Mouse (Mus musculus) stomach, postnatal 0 days (tissue): ENCODE measurements around the gene Tmtc4. TPM values are rescaled to one million over a fixed set of nuclear protein-coding genes. Genes with fewer than 3 reads are reported as not detected.

ENCODE experiments used
- ATAC-seq: fragments of 200-750 bp; cut with Nextera tagmentation; 2 replicates; pipeline ENCODE4 v1.8.0; 2017; ENCODE audit not compliant: low FRiP score, low TSS enrichment
- DNase-seq: peaks from one replicate; pipeline ENCODE4 v3.0.0-alpha.2; 2016; ENCODE audit warnings: low spot score
- H3K27ac ChIP-seq: fragments of 300-500 bp; sonication (generic); replicated peaks from 2 replicates; pipeline ENCODE4 v1.5.1; 2014; ENCODE audit warnings: mild to moderate bottlenecking, control low read depth
- H3K27me3 ChIP-seq: fragments of 300-500 bp; sonication (generic); 2 replicates; pipeline ENCODE4 v1.6.1; 2014; ENCODE audit warnings: low read length; ENCODE audit not compliant: control insufficient read depth, insufficient read depth
- H3K36me3 ChIP-seq: fragments of 300-500 bp; sonication (generic); 2 replicates; pipeline ENCODE4 v1.6.1; 2014; ENCODE audit warnings: low read length, mixed read lengths; ENCODE audit not compliant: control insufficient read depth, insufficient read depth
- H3K4me1 ChIP-seq: fragments of 300-500 bp; sonication (generic); replicated peaks from 2 replicates; pipeline ENCODE4 v1.6.1; 2014; ENCODE audit warnings: antibody characterized with exemption; ENCODE audit not compliant: control insufficient read depth, insufficient read depth
- H3K4me2 ChIP-seq: fragments of 300-500 bp; sonication (generic); replicated peaks from 2 replicates; pipeline ENCODE4 v1.6.1; 2014; ENCODE audit warnings: low read depth, mild to moderate bottlenecking, control low read depth, moderate library complexity
- H3K4me3 ChIP-seq: fragments of 300-500 bp; sonication (generic); 2 replicates; pipeline ENCODE4 v1.5.1; 2014; ENCODE audit warnings: low read depth, low read length, control low read depth
- H3K9ac ChIP-seq: fragments of 300-500 bp; sonication (generic); 2 replicates; pipeline ENCODE4 v1.6.1; 2014; ENCODE audit warnings: mild to moderate bottlenecking, low read length, control low read depth, mixed read lengths
- H3K9me3 ChIP-seq: fragments of 300-500 bp; sonication (generic); 2 replicates; pipeline ENCODE4 v1.6.1; 2016; ENCODE audit warnings: low read length; ENCODE audit not compliant: control insufficient read depth
- CTCF ChIP-seq: IDR thresholded peaks from 2 replicates; pipeline ENCODE4 v1.5.1; 2016; ENCODE audit warnings: antibody characterized with exemption, low read depth, mild to moderate bottlenecking, moderate library complexity
- EP300 ChIP-seq: optimal IDR thresholded peaks from 2 replicates; pipeline ENCODE3; 2016; ENCODE audit warnings: antibody characterized with exemption
- WGBS: fragments of 180-500 bp; shearing (Covaris S2); extraction: QIAGEN DNeasy Blood & Tissue Kit; methylation state at CpG from one replicate; pipeline ENCODE4 v1.1.7; 2014; 5-methylcytosine and 5-hydroxymethylcytosine counted together
- polyA plus RNA-seq: library from polyadenylated mRNA; unstranded; fragments of >200 nt; fragmentation: Nextera tagmentation; extraction: Ambion mirVana; gene quantifications from 2 replicates; pipeline ENCODE4 v1.2.1, GENCODE M21; 2015

Gene Tmtc4
- polyA plus RNA-seq, 1 experiment from 2014 or later, result 9.2 TPM

DNA sequence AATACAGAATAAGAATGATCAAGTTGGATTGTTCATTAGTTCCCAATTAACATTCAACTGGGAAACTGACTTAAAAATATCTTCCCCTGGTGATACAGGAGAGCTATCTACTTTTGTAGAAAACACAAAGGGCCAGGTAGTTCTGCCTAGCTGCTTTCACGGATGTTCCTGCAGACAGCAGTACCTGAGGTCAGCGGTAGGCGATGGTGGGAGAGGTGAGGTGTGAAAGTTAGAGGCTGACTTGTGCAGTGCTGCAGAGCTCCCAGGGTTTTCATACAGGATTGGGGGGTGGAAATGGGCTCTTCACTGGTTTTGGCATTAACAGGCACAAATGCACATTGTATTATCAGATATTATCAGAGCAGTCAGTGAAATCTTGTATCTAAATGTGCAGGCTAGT is 106.0 kb downstream of the Tmtc4 start:
- no peaks in the 10 kb centered on the region for H3K4me1 ChIP-seq
- H3K27ac ChIP-seq, result no peak overlapping the region
- H3K4me2 ChIP-seq, result no peak overlapping the region
- ATAC-seq (no peak), DNase-seq (no peak)
- 75% methylated on average over 3 of the region's 3 CpGs for WGBS
- H3K9me3 ChIP-seq, result no peaks in the 10 kb centered on the region
- H3K4me3 ChIP-seq, result no peak overlapping the region
- H3K36me3 ChIP-seq, result no peaks in the 10 kb centered on the region
- no peak overlapping the region for H3K9ac ChIP-seq
- TF ChIP-seq CTCF, result no peak
- TF ChIP-seq EP300, result no peak
- H3K27me3 ChIP-seq, result no peaks in the 10 kb centered on the region

GRCm38 (mm10) chr14:122876723-122877122 is 107.1 kb downstream of the Tmtc4 start:
- Histone ChIP-seq H3K4me1 (no peaks in the 10 kb centered on the region), H3K9ac (no peak overlapping the region), H3K4me2 (no peak overlapping the region), H3K9me3 (no peaks in the 10 kb centered on the region), H3K27ac (no peak overlapping the region), H3K4me3 (no peak overlapping the region), H3K36me3 (no peaks in the 10 kb centered on the region), H3K27me3 (no peaks in the 10 kb centered on the region)
- 72% methylated on average over 7 of the region's 7 CpGs for WGBS
- TF ChIP-seq EP300 (no peak), CTCF (no peak)
- ATAC-seq, result no peak
- DNase-seq, result no peak

GRCm38 (mm10) chr14:122876163-122876562 is 107.7 kb downstream of the Tmtc4 start:
- H3K4me2 ChIP-seq, result no peak overlapping the region
- H3K27me3 ChIP-seq, result no peaks in the 10 kb centered on the region
- no peaks in the 10 kb centered on the region for H3K9me3 ChIP-seq
- H3K4me1 ChIP-seq, result no peaks in the 10 kb centered on the region
- ATAC-seq, result peak; percentile 84; the same call in 1 of the 2 replicates
- peak; percentile 75 for DNase-seq
- H3K36me3 ChIP-seq, result no peaks in the 10 kb centered on the region
- TF ChIP-seq EP300 (no peak), CTCF (peak; percentile 99)
- WGBS, result 2% methylated on average over 6 of the region's 6 CpGs
- no peak overlapping the region for H3K27ac ChIP-seq
- no peak overlapping the region for H3K4me3 ChIP-seq
- no peak overlapping the region for H3K9ac ChIP-seq

GRCm38 (mm10) chr14:122875636-122876035 is 108.2 kb downstream of the Tmtc4 start:
- no peak overlapping the region for H3K27ac ChIP-seq
- no peak for ATAC-seq
- no peak for DNase-seq
- no peaks in the 10 kb centered on the region for H3K36me3 ChIP-seq
- no peak for TF ChIP-seq CTCF
- TF ChIP-seq EP300, result no peak
- no peak overlapping the region for H3K9ac ChIP-seq
- no peaks in the 10 kb centered on the region for H3K27me3 ChIP-seq
- H3K4me2 ChIP-seq, result no peak overlapping the region
- H3K4me3 ChIP-seq, result no peak overlapping the region
- H3K9me3 ChIP-seq, result no peaks in the 10 kb centered on the region
- WGBS, result 81% methylated on average over 6 of the region's 6 CpGs
- H3K4me1 ChIP-seq, result no peaks in the 10 kb centered on the region

- Histone ChIP-seq H3K36me3 (no peaks in the 10 kb centered on the region), H3K4me1 (no peaks in the 10 kb centered on the region), H3K9me3 (no peaks in the 10 kb centered on the region), H3K4me3 (no peak overlapping the region), H3K27ac (no peak overlapping the region), H3K27me3 (no peaks in the 10 kb centered on the region), H3K9ac (no peak overlapping the region), H3K4me2 (no peak overlapping the region)
- TF ChIP-seq EP300, result no peak
- no peak for TF ChIP-seq CTCF
- WGBS, result 84% methylated on average over 8 of the region's 8 CpGs
- ATAC-seq, result no peak
- no peak for DNase-seq
Observed at GRCm38 (mm10) chr14:122875056-122875455, 108.8 kb downstream of the Tmtc4 start.

- TF ChIP-seq CTCF, result no peak
- no peak for TF ChIP-seq EP300
- no peaks in the 10 kb centered on the region for H3K9me3 ChIP-seq
- no peaks in the 10 kb centered on the region for H3K27me3 ChIP-seq
- no peak overlapping the region for H3K27ac ChIP-seq
- H3K4me3 ChIP-seq, result no peak overlapping the region
- no peaks in the 10 kb centered on the region for H3K4me1 ChIP-seq
- WGBS, result 61% methylated on average over 6 of the region's 6 CpGs
- no peak overlapping the region for H3K9ac ChIP-seq
- no peak for DNase-seq
- ATAC-seq, result no peak
- no peaks in the 10 kb centered on the region for H3K36me3 ChIP-seq
- H3K4me2 ChIP-seq, result no peak overlapping the region
Observed at GRCm38 (mm10) chr14:122872612-122873011, 111.2 kb downstream of the Tmtc4 start.
